Mouse (Mus musculus) WW6 (cell line): ENCODE measurements around the gene Ddx46.
A peak's percentile ranks its signal among the peaks of the same experiment; 100 is the strongest.
"Not testable (repeated sequence)": the region's sequence is repeated elsewhere in the genome, so short reads cannot be mapped to it uniquely, and the experiment has no call there.

Experiments
- DNase-seq: peaks from one replicate; pipeline ENCODE4 v3.0.0-alpha.2; 2013; ENCODE audit warnings: low read depth, low spot score

The Ddx46 gene

DNA sequence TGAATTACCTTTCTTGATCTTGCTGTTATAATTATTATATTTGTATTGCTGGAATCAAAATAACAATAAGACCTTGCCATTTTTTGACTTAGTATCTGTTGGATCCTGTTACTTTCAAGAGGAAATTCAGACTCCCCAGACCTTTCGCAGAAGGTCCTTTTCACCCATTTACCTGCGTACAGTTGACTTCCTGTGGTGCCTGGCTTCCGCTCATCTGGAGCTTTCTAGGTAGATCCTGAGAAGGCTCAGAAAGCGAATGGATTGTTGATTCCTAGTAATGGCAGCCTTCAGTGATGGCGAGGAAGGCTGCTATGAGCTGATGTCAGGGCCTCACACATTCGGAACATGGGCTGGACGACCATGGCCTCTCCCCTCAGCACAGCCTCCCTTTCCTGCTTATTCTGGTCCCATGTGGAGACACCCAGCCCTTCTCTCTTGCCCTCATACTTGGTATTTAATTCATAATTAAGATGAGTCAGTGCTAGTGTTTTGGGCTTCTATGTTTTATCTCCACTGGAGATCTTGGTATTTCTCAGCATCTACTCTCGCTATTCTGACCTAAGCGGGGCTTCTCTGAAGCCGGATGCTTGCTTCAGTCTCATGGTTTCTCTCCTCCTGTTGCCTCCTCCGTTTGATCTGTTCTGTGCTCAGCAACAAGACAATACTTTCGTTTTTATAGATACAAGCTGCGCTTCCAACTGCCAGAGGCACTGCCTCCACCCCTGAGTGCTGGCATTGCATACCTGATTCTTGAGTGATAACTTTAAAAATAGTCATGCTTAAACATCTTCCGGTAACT, 1.6 kb downstream of the Ddx46 start:
- no peak for DNase-seq

DNA sequence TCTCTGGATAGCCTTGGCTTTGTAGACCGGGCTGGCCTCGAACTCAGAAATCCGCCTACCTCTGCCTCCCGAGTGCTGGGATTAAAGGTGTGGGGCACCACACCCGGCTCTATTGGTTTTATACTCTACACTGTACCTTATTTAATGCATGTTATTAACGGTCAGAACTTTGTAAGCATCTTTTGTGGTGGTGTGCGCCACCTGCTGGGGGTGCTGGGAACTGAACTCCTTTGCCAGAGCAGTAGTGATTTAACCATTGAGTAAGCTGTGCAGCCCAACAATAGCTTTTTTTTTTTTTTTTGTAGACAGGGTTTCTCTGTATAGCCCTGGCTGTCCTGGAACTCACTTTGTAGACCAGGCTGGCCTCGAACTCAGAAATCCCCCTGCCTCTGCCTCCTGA, 5.7 kb downstream of the Ddx46 start:
- DNase-seq = not testable (repeated sequence)

DNA sequence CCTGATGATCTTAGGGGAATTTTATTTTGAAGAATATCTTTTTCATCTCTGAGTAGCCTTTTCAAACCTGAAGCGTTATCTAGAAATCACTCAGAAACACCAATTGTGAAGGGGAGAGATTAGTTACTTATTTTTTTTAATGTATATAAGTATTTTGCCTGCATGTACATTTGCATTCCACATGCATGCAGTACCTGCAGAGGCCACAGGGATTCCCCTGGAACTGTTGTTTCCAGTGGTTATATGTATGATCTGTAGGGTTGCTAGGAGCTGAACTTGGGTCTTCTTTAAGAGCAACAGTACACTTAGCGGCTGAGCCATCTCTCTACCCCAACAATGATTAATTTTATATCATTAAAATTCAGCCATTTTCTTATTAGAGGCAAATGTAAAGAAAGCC, 9.7 kb downstream of the Ddx46 start:
- no peak for DNase-seq

DNA sequence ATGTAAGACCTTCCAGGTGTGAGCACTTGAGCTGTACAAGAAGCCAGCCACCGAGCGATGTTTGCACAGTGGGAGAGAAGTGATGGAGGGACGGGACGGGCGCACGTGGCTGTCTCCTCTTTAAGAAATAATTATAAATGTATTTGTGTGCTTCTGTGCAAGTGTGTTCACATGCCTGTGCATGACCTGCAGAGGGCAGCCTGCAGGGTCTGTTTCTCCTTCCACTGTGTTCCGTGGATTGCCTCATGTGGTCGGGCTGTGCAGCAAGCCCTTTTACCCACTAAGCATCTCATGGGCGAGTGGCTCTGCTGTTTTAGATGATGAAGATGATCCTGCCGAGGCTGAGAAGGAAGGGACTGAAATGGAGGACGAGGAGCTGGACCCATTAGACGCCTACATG, 15.3 kb downstream of the Ddx46 start:
- no peak for DNase-seq

DNA sequence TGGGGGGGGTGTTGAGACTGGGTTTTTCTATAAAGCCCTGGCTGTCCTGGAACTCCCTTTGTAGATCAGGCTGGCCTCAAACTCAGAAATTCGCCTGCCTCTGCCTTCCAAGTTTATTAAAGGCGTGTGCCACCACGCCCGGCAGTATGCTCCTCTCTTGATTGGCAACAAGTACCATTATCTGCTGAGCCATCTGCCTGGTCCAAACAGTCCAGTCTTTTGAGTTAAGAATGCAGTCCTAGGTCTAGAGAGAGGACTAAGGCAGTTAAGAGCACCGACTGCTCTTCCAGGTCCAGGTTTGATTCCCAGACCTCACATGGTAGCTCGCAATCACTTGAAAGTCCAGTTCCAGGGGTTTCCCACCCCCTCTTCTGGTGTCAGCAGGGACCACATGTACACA, 16.2 kb downstream of the Ddx46 start:
- DNase-seq = no peak

DNA sequence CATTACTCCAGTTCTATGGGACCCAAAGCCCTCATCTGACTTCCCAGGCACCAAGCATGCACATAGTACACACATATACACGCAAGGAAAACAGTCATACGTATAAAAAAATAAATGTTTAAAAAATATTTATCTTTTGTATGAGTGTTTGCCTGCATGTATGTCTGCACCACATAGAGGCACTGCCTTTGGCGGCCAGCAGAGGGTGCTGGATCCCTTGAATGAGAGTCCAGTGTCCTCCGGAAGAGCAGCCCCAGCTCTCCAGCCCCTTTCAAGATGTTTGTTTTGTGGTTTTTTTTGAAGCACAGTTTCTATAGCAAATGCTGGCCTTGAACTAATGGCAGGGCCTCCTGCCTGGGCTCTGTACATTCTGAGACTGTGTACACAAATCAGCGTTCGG, 33.7 kb downstream of the Ddx46 start:
- no peak for DNase-seq

DNA sequence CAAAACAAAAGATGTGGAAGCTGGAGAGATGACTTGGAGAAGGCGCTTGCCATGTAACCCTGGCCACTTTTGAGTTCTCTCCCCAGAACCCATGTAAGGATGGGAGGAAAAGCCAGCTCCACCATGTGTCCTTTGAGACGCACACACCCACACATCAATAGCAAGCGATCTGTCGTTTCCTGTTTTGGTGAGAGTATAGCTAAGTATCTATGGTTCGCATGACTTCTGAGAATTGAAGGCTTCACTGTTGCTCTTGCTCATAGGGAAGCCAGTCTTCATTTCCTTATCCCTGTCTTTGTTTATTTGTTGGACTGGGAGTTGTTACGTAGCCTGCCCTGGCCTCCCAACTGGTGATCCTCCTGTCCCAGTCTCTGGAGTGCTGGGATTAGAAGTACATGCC, 37.9 kb downstream of the Ddx46 start:
- no peak for DNase-seq

DNA sequence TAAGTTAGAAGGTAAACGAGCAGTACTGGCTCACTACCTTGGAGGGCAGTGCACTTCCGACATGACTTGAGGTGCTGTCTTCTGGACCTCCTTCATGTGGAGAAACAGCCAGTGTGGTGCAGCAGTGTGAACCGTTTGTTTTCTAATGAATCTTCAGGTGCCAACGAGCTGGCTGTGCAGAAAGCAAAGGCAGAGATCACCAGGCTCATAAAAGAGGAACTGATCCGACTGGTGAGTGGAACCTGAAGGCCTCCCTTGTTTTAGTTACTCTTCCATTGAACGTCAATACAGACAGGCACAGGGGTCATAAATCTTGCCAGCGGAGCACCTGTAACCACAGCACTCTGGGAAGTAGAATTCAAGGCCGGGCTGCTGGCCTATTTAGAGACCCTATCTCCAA, 42.5 kb downstream of the Ddx46 start:
- no peak for DNase-seq

DNA sequence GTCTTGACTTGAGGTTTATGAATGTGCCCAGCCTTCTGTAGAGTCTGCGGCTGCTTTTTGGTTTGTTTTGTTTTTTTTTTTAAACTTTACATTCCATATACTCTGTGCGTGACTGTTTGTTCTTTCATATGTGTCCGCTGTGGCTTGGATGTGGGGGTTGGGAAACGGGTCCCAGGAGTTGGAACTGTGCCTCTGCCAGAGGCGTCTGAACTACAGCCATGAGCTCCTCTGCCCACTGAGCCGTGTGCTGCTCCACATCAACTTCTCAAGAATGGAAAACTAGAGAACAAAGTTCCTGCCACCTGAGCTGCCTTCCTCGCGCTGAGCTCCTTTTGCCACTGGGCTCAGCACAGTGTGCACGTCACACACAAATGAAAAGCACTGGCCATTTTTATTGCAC, 47.4 kb downstream of the Ddx46 start:
- DNase-seq = no peak

DNA sequence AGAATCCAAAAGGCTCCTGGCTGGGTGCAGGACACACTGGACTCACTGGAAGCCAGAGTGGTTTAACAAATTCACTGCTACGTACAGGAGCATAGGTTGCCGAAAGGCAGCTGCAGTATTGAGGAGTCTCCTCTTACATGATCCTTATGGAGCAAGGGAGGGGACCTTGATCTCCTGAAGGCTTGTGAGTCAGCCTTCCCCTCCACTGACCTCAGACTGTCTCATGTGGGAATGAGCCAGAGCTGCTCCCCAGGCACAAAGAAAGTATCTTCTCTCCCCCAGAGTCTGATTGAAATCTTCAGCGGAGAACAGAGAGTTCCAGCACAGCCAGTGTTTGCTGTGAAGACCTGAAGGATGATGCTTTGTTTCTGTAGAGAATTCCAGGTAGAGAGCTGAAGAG, 48.8 kb downstream of the Ddx46 start:
- DNase-seq = no peak

DNA sequence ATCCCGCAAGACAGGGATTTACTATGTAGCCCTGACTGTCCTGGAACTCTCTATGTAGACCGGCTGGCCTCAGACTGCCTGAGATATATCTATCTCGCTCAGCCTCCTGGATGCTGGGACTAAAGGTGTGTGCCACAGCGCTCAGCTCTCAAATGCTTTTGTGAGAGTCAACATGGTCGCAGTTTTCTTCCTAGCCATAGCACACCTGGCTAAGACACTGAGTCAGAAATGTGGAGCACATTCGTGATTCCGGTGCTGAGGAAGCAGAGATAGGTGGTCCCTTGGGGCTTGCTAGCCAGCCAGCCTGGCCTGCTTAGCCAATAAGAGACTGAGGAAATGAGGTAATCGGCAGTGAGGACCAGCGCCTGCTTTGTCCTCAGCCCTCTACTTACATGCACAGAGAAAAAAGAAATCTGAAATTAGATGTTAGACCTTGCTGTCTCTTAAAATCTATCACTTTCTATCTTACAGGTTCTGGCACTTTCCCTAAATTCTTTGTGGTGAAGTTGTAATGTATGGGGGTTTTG, 51.3 kb downstream of the Ddx46 start:
- DNase-seq = no peak

DNA sequence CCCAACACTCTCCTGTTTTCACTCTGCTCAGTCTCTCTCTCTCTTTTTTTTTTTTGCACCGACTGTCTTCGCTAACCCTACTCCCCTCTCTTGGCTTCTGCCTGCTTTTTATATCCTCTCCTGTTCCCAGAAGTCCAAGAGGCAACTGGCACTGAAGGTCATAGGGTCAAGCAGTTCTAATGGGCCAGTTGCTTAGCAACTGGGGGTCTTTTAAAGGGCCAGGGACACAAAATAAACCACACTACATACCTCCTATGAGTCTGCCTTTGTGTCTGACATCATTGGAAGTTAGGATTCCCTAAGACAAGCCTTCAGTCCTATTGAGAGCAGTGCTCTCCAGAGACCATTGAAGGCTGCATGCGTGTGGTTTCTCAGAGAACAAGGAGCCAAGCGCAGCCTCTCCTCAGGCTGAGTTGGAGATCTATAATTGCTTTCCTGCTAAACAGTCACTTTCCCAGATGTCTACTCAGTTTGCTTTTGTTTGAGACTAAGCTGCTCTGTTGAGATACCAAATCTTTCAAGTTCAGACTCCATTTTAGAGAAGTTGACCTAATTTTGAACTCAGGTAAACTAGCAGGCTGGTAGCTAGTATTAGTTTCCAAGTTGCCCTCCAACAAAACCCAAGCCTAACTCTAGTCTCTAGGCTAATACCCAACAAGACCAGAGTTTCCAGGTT, 53.2 kb downstream of the Ddx46 start:
- no peak for DNase-seq

DNA sequence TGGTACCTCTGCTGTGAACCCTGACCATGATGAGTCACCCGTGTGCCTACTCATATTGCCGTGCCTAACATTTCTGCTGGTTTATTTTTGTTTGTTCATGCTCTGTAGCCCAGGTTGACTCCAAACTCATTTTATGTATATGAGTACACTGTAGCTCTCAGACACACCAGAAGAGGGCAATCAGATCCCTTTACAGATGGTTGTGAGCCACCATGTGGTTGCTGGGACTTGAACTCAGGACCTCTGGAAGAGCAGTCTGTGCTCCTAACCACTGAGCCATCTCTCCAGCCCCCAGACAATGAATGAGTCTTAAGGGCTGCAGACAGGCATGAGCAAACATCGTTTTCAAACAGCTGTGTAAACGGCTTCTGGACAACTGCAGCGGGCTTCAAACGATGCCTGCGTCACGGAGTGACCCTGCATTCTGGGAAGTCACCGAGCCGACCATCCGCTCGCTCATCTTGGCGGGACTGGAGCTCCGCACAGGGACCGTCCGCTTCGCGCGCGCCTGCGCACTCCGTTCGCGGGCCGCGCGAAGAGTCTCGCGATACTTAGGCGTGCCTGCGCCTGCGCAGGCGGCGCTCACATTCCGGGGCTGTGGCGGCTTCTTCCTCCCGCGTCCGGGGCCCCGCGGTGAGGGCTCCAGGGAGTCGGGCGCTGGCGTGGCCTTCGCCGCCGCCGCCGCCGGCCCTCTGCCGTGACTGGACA, 57.9 kb downstream of the Ddx46 start, which contains the start of gene B230219D22Rik:
TSS of gene B230219D22Rik (plus strand) at position 590 of the 708 bp plus-strand sequence.
- DNase-seq = peak; percentile 90

DNA sequence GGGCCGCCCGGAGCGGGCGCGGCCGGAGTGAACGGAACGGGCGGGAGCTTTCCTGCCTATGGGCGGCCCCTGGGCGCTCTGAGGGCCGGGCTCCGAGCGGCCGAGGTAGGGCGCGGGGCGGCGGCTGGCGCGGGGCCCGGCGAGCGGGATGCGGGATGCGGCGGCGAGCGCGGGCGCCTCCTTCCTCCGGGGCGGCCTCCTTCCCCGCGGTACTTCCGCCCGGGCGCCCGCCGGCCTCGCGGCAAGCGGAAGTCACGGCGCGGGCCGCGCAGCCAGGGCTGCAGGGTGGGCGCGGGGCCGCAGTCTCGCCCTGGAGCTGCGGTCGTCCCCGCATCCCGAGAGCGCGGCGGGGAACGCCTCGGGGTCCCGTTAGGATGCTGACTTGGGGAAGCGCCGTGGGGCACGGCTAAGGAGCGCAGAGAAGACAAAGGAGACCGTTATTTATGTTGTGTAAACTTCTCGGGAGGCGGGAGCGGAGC, 58.5 kb downstream of the Ddx46 start:
- no peak for DNase-seq

DNA sequence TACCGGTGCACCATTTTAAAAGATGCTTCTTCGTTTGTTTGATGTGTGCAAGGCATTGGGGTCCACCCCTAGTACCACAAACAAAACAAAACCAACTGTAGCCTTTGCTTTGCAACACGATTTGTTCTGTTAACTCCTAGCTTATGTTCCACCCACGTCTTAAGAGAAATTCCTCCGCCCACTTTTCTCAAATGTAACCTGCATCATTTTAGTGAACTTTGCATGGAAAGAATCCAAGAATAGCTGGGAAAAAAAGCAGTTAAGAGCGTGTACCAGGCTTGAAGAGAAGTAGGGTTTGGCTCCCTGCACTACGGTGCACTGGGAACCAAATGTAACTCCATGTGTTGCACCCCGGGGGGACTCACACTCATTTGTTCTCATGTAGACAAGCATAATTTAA, 59.3 kb downstream of the Ddx46 start:
- DNase-seq = no peak

DNA sequence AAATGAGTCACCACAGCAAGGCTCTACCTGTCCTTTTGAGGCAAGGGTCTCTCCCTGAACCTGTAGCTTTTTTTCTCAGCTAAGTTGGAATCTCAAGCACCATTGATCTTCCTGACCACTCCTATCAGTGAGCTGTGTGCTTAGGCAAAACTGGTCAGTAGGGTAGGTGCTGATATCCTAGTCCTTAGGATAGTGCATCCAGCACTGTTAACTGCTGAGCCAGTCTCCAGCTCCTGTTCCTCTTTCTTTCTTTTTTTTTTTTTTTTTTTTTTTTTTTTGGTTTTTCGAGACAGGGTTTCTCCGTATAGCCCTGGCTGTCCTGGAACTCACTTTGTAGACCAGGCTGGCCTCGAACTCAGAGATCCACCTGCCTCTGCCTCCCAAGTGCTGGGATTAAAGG, 61.2 kb downstream of the Ddx46 start:
- not testable (repeated sequence) for DNase-seq

DNA sequence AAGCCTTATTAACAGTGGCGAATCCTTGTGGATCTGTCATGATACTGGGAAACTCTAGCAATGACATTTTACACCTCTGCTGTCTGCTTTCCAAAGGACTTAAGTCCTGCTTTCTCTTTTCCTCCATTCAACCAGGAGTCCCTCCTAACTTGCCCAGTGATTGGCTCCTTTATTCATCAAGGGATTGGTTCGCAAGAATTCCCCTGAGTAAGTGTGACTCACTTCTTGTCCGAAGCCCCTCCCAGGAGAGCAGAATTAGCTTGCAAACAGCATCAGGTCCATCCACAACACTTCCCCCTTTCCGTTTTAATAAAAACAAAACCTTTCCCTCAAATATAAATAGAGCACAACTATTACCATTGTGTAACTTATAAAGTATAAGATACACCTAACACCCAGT, 69.5 kb downstream of the Ddx46 start:
- DNase-seq = no peak

DNA sequence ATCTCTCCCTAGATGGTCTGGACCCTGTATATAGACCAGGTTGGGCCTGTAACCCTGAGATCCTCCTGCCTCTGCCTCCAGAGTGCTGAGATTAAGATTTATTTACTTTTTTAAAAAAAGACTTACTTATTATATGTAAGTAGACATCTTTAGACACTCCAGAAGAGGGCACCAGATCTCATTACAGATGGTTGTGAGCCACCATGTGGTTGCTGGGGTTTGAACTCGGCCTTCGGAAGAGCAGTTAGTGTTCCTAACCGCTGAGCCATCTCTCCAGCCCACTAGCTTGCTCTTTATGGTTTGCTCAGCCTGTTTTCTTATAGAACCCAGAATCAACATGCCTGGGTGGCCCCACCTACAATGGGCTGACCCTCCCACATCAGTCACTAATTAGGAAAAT, 78.0 kb downstream of the Ddx46 start:
- no peak for DNase-seq

DNA sequence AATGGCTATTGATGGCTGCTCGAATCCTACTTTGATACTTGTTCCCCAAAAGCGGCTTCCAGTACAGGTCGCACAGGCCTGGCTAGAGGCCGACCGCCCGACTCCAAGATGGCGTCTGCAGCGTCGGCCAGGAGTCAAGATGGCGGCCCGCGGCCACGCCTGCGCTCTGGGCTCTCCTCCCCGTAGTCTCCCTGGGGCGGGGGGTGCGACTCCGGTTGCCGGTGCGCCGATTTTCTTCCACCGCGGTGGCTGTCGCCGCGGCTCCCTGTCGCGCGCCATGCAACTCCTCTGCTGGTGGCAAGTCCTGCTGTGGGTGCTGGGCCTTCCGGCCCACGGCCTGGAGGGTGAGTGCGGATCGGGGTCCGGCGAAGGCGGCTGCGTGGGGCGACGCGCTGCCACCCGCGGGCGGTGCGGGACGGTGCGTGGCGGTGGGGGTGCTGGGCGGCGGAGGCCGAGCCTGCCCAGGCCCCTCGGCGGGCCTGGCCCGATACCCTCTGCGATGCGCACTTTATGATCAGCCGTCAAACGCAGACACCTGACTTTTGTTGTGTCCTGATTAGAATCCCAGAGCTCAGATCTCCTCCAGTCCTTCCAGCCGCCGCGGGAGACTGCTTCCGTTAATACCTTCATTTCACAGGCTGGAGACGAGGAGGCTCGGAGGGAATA, 79.8 kb downstream of the Ddx46 start, which contains the start of gene Txndc15:
TSS of gene Txndc15 (plus strand) at position 150 of the 666 bp plus-strand sequence.
- no peak for DNase-seq

DNA sequence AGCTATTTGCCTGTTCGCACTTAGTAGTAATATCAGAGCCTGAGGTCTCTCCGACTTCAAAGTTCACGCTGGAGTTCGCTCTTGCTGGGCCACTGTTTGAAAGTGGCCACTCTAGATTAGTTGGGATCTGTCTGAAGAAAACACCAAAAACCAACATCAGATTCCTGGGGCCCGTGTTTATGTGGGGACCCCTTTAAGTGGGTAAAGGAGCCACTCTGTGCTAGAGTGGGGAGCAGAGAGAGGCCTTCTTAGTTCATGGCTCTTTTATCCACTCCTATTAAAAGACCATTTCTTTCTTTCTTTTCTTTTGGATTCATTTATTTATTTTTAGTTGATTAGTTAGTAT, 80.3 kb downstream of the Ddx46 start:
- DNase-seq = no peak

DNA sequence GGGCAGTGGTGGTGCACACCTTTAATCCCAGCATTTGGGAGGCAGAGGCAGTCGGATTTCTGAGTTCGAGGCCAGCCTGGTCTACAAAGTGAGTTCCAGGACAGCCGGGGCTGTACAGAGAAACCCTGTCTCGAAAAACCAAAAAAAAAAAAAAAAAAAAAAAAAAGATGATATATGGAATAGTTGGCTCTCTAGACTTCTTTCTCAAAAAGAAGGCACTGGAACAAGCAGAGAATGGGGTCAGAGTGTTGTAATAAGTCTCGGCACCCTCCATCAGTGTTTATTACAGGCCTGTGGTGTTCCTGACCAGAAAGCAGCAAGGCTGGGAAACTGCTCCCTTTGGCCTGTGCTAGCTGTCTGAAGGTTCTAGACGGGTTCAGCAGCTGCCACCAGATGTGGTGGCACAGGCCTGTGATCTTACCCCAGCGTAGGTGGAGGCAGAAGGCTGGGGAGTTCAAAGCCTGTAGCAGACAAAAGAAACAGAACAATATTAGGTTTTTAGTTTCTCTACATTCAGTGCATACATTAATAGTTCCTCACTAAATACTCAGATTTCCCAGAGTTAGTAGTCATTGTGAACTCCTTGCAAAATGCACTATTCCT, 81.2 kb downstream of the Ddx46 start:
- DNase-seq = no peak
